Mouse (Mus musculus) neutrophil, adult 5-6 weeks (primary cell): ENCODE measurements around the gene Nfatc4. TPM values are rescaled to one million over a fixed set of nuclear protein-coding genes. Genes with fewer than 3 reads are reported as not detected.

Source experiments
- ATAC-seq: fragments of 151-379, 151-347 bp; 2 replicates; pipeline ENCODE4 v1.8.0; 2017; ENCODE audit warnings: mild to moderate bottlenecking, moderate TSS enrichment; ENCODE audit not compliant: insufficient number of reproducible peaks, poor library complexity, low FRiP score, severe bottlenecking; ENCODE audit errors: extremely low read depth
- total RNA-seq: library from RNA; stranded (forward); fragments of 200-1000 nt; gene quantifications from 2 replicates; pipeline ENCODE4 v1.2.3, GENCODE M21; 2017

Gene Nfatc4
- not detected in 2 replicates for total RNA-seq

DNA sequence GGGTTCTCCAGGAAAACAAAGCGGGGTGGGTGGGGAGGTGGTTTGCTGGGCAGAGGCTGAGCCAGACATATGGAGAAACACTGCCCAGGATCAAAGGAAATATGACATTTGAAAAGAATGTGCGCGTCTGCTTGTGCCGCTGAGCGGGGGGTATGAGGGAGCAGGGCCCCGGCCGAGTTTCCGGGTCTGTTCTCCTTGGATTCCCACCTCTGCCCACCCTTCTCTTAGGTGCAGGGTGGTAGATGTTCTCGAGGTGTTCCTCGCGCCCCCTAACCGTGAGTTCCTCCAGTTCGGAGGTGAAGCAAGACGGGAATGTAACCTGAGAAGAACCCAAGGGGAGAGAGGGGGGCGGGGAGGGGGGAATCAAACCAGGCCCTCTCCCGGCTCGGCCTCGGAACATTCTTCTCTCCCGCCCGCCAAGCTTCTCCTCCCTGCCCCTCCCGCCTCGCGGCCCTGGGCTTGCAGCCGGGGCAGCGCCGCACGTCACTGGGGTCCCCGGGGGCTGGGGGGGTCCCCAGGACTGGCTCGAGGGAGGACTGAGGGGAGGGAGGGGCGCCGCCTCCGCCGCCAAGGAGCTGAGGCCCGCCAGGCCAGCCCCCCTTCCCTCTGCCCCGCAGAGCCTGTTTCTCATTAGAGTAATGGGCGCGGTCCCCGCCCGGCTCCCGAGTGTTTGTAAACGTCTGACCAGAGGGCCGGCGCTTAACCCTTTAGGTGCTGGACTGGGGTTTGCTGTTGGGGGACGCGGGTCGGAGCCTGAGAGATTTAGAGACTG, at the start of gene Nfatc4:
Gene Nfatc4, plus strand, starts transcription at position 154 of the 772 bp plus-strand sequence.
- no peak for ATAC-seq

DNA sequence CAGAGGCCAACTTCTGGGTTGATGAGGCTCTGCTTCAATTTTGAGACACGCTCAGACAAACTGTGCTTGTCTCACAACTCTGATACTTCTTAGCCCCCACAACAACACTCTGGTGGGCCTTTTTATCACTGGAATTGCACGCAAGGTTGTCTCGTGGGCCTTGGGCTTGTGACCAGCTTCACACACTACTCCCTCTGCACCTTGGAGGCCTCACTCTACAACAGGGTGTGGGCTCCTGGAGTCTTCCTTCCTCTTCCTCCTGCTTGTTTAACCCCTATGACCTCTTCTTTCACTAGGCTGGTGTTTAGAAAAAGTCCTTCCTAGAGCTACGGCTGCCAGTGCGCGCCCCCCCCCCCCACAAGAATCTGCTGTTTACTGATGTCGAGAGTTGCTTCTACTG, 46.2 kb upstream of the Nfatc4 start:
- no peak for ATAC-seq

DNA sequence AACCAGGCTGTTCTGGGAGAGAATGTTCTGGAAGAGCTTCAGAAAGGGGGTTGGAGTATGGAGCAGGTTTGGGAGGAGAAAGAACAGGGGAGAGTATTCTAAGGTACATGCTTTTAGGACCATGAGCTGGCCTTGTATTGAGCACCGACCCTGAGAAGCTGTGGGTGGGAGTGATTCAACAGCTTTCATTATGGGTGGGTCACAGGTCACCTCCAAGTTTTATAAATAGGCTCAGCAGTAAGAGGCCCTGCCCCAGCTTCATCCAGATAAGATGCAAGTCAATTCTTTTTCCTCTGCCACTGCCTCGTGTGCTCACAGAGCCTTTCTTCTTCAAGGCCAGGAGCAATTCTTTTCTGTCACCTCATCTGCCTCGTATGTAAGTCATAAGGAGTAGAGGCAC, 45.8 kb upstream of the Nfatc4 start:
- no peak for ATAC-seq

DNA sequence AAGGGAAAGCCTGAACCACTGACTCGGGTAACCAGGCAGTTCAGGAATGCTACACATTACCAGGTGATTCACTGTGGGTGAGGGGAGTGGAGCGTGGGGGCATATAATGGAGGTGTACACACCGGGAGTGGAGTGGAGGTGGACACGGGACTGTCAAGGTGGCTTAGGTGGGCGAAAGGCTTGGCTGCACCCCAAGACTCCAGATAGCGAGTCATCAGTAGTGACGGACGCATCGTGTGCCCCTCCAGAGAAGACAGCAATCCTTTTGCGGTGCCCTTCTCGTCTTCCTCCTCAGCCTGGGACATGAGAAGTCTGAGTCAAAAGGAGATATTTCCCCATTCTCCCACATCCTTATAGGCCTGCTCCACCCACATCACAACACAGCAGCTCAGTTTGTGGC, 45.1 kb upstream of the Nfatc4 start:
- no peak for ATAC-seq

DNA sequence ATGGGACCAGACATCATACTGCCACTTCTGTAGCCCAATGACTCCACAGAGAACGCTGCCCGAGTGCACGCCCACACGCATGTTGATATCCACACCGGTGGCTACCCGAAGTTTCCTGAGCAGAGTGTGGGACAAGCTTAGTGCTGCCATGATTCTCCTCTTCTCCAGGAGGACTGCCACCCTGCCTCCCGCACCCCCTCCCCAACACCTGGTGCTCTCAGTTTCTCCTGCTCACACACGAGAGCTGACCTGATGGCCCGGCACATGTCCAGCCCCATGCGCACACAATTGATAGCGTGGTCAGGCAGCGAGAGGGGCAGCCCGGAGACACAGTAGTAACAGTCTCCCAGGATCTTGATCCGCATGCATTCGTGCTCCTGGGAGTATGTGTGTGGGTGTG, 44.3 kb upstream of the Nfatc4 start:
- ATAC-seq, result no peak

DNA sequence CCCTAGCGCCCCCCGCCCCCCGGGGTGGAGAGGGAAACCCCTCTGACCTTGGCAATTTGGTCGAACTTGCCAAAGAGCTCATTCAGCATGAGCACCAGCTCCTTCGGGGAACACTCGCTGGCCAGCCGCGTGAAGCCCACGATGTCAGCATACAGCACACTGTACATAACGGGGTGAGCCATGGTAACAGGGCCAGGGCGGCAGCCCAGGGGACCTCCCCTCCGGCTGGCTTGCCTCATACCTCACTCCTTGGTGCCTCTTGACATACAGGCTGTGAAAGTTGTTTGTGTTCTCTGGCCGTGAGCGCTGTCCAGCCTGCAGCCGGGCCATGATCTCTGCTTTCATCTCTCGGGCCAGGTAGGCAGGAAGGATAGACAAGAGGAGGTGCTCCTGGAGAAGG, 43.3 kb upstream of the Nfatc4 start:
- no peak for ATAC-seq

DNA sequence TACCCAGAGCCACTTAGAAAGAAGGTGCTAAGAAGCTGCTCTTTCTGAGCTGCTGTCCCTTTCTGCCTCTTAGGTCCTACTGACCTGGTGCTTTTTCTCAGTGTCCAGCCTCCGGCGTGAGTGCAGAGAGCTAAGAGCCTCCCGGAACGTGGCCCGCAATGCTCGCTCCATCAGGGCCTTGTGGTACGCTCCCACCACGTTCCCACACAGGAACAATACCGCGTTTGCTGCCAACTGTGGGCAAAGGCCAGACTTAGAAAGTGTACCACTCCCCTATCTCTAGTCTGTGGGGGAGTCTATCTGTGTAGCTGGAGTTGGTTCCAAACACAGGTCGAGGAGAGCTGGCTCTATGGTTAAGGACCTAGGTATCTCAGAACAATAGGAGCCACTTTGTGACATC, 42.2 kb upstream of the Nfatc4 start:
- ATAC-seq, result no peak

DNA sequence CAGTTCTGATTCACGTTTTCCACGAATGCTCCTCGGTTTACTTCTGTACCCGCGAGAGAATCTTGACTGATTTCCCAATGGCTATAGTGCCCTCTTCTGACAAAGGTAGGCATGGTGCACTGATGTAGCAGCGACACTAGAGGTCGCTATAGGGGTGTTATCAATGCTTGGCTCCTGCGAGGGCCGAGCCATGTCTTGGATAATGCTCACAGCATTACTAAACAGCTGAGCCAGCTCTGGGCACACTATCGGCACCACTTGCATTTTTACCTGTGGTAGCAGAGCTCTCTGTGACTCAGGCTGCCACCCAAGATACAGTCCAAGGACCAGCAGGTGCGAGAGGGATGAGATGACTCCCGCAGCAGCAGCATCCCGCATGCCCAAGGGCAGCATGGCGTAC, 41.6 kb upstream of the Nfatc4 start:
- ATAC-seq, result peak; percentile 82

DNA sequence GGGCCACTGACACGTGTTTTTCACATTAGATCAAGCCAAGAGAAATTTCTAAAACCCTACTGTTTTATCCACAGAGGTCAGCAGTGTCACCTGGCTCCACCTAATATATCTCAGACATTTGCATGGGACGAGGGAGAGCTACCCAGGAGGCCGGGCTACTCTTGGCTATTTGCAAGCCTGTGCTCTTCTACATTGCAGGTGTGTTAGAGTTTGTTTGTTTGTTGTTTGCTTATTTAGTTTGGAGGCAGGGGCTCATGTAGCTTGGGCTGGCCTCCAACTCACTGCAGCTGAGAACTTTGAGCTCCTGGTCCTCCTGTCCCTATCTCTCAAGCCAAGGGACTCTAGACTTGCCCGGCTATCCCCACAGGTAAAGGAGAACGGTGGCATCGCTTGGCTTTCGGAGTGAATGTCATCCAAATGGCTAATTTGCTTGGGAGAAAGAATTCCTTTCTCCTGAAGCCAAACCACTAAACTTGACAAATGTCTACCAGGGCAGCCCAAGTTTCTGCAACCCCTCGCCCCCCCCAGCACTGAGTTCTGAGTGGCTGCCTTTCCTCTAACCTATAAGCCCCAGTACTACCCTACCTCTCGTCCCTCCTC, 40.5 kb upstream of the Nfatc4 start:
- no peak for ATAC-seq

DNA sequence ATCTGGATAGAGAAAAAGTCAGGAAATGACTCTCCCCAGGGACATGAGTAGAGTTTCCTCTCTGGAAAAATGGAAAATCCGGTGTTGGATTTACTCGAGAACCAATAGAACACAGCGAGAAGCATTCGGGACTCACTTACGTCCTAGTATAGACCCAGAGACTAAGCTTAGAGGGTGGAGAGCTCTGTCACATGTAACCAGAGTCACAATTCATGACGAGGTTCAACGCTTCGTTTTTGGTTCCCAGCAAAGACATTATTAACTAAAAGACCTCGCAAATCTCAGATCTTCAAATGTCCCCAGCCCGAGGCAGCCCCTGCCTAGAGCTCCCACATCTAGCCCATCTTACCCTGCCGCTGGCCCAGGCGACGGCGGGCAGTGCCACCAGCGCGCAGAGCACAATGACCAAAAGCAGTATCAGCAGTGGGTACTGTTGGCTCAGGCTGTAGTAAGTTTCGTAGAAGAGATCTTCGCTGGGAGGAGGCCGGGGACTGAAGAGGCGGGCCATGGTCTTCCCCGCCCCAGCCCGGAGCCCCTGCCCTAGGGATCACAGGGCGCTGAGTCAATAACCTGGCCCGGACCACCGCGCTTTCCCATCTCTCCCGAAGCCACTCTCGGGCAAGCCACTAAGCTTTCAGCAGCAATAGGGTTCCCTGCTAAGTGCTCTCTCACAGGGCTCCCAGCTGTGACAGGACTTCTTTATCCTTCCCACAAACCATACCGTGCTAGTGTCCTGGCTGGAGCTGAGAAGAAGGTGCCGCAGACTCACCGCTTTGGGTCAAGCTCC, 39.6 kb upstream of the Nfatc4 start:
- no peak for ATAC-seq

DNA sequence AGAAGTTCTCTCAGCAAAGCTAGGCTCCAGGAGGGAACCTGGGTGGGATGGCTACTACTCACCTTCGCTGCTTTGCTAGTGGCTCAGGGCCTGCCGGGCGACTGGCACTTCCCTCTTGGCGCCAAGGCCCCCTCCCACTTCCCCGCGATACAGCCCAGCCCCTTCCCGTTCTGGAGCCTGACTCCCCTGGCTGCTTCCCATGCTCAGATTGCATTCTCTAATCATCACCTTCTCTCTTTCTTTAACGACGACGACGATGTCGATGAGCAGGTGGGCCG, 39.0 kb upstream of the Nfatc4 start, which contains the start of gene Adcy4:
Gene Adcy4, minus strand, starts transcription at position 138 of the 278 bp plus-strand sequence.
- no peak for ATAC-seq

DNA sequence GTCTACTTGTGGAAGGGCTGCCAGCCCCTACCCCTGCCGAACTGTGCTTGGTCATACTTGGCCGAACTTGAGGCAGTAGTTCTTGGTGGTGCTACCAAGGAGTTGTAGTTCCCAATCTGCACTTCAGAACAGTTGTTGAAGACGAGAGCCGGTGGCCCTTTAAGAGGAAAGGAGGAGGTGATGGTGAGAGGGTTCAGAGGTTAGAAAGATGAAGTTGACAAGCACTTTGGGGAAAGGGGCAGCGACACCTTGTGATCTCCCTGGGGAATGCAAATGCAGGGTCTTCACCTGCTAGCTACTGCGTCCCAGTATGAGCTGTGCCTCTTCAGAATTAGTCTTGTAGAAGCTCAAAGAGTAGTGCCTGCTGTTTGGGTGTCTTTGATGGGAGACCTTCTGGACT, 37.7 kb upstream of the Nfatc4 start:
- ATAC-seq, result no peak

DNA sequence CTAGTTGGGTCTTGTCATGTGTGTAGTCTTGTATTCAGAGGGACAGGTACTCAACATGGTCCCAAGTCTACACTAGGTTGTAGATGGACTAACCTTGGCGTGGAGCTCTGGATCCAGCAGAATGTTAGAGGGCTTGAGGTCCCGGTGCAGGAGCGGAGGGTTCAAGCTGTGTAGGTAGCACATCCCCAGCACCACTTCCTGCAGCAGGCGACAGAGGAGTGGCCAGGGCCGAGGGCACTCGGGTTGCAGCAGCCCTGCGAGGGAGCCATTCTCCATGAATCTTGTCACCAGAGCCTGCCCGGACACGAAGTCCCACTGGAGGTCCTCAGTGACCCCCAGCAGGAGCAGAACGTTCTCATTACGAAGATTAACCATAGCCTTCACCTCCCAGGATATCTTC, 35.2 kb upstream of the Nfatc4 start:
- no peak for ATAC-seq

DNA sequence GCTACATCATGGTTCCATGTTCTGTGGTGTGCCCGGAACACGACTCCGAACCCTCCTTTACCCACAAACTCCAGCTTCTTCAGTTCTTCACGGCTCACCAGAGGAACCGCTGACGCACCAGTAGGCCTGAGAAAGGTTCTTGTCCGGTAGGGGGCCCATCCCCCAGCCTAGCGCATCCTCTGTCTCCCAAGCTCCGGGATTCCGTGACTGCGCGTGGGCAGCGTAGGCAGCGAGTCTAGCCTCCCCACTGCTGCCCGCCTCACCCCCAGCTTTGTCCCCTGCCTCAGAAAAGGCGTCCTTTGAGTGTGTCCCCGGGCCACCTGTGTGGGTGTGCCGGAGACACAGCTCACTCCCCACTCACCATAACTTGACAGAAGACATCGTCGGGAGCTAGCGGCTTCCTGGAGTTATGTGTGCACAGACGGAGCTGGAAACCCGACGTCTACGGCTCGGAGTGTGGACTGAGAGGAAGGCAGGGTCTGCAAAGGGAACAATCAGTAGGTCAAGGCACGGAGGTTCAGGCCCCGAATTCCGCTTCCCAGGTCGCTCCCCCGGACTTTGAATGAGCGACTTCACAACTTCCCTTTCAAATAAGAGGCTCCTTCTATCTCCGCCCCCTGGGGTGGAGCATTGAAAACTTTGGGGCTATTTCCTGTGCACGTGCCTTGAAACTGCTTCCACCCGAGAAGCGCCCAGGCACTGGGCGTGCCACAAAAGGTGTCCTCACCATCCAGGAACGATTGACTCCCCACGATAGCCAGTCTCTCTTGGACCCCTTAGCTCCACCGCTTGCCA, 34.5 kb upstream of the Nfatc4 start, which contains the start of gene Ripk3:
Gene Ripk3, minus strand, starts transcription at position 610 of the 795 bp plus-strand sequence.
- peak; percentile 56 for ATAC-seq

DNA sequence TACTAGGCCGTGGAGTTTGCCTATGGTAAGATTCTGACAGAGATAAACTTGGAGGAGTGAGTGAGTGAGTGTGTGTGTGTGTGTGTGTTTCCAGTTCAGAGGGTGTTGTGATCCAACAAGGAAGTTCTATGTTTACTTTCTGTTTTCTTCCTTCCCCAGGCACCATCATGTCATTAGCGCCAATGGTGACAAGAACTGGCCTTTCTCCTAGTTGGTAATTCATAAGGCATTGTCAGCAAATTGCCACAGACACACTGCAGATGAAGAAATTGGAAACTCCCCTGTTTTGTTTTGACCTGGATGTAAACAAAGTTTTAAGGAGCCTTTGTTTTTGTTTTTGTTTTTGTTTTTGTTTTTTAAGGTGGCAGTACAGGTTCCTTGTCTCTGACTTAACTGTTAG, 29.5 kb upstream of the Nfatc4 start:
- no peak for ATAC-seq

DNA sequence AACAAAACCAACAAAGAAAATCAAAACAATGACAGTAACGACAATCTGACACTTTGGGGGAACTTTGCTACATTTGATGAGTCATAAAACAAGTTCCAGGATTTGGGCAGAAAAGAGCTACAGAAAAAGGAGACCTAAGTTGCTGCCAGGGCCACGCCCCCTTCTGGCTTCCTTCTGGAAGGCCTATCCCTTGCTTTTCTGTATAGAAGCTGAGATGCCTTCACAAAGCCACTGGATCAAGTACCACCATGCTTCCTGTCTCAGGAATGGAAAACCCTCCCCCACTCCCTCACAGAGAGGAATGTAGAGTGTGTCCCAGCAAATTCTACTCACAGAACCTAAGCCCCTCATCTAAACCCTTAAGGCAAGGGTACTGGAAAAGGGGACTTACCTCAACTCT, 29.0 kb upstream of the Nfatc4 start:
- ATAC-seq, result no peak

DNA sequence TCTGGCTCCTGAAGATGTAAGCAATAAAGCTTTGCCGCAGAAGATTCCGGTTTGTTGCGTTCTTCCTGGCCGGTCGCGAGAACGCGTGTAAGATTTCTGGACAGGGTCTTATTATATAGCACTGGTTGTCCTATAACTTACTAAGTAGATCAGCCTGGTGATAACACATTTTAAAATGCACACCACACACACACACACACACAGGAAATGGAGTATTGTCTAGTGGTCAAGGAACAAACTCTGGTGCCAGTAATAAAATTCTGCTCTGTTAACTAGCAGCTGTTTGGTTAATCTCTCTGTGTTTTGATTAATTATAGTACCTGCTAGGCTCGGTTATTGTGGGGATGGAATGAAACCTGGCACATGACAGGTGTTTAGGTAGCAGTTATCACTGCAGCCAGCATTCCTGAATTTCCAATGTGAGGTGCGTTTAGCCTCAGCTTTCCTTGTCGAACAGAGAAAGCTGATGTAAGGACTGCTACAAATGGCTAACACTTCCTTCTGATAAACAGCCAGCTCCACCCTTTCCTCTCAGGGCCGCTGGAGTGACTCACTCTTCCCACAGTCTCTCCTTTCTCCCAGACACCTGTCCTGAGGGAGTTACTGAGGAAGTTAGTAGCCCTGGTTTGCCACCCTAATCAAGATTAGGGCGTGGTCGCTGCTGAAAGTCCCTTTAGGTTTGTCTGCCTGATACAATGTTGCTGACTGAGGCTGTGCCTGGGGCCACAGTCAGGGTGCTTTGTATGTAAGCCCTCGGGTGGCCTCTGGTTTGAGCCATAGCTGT, 27.4 kb upstream of the Nfatc4 start:
- ATAC-seq, result no peak

DNA sequence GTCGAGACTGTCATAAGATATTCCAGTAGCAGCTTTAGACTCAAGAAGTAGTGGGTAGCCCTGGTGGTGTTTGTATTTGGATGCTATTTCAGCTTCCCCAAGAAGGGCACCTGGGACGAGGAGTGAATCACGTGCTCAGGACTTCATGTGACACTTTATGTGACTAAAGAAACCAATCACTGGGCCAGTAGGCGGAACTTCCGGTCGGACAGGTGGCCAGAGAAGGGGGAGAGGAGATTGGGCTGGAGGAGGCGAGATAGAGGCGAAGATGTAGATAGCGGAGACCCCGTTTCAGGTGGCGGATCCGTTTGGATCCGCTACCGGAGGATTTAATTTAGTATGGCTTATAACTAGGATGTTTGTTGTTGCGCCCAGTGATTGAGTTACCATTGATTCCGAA, 8.1 kb upstream of the Nfatc4 start:
- no peak for ATAC-seq

DNA sequence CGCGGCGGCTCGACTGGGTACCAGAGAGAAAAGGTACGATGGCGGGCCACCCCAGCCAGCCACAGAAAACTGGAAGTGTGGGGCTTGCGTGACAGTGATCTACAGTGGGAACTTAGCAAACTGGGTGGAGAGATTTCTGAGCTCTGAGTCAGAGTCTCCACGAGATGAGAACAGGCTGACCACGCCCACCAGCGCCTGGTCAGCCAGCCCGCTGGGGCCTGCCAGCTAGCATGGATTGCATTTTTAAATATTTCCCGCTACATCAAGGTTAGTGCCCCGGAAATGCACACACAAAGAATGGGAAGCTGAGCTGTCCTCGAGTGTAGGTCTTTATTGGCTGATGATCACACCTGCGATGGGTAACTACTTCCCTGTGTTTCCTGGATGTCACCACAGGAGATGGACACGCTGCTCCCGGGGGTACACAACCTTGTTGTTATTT, 7.6 kb upstream of the Nfatc4 start:
- ATAC-seq, result no peak
